Mouse (Mus musculus) midbrain, embryonic 13.5 days (tissue): ENCODE results near the gene Rita1. TPM values are rescaled to one million over a fixed set of nuclear protein-coding genes. Genes with fewer than 3 reads are reported as not detected.

ENCODE experiments used
- ATAC-seq: fragments of 200-750 bp; cut with Nextera tagmentation; 2 replicates; pipeline ENCODE4 v1.8.0; 2017; ENCODE audit warnings: mild to moderate bottlenecking, moderate TSS enrichment, moderate library complexity
- H3K27ac ChIP-seq: fragments of 300-500 bp; sonication (generic); 2 replicates; pipeline ENCODE4 v1.5.1; 2015; ENCODE audit warnings: inconsistent platforms, mild to moderate bottlenecking, moderate library complexity
- H3K27me3 ChIP-seq: fragments of 300-500 bp; sonication (generic); 2 replicates; pipeline ENCODE4 v1.6.1; 2015; ENCODE audit warnings: mild to moderate bottlenecking, inconsistent platforms
- H3K36me3 ChIP-seq: fragments of 300-500 bp; sonication (generic); 2 replicates; pipeline ENCODE4 v1.6.1; 2015; ENCODE audit warnings: mild to moderate bottlenecking, inconsistent platforms
- H3K4me1 ChIP-seq: fragments of 300-500 bp; sonication (generic); replicated peaks from 2 replicates; pipeline ENCODE4 v1.6.1; 2015; ENCODE audit warnings: inconsistent platforms
- H3K4me2 ChIP-seq: fragments of 300-500 bp; sonication (generic); replicated peaks from 2 replicates; pipeline ENCODE4 v1.6.1; 2015; ENCODE audit warnings: moderate library complexity, mild to moderate bottlenecking, inconsistent platforms
- H3K4me3 ChIP-seq: fragments of 300-500 bp; sonication (generic); replicated peaks from 2 replicates; pipeline ENCODE4 v1.5.1; 2015; ENCODE audit warnings: mild to moderate bottlenecking, inconsistent platforms
- H3K9ac ChIP-seq: fragments of 300-500 bp; sonication (generic); replicated peaks from 2 replicates; pipeline ENCODE4 v1.6.1; 2015; ENCODE audit warnings: mild to moderate bottlenecking, inconsistent platforms
- H3K9me3 ChIP-seq: fragments of 300-500 bp; sonication (generic); 2 replicates; pipeline ENCODE4 v1.6.1; 2016; ENCODE audit warnings: mild to moderate bottlenecking, inconsistent platforms
- WGBS: fragments of 180-500 bp; shearing (Covaris S2); methylation state at CpG from one replicate; pipeline ENCODE4 v1.1.7; 2015; 5-methylcytosine and 5-hydroxymethylcytosine counted together
- polyA plus RNA-seq: library from polyadenylated mRNA; unstranded; fragments of >200 nt; fragmentation: Nextera tagmentation; extraction: Ambion mirVana; gene quantifications from 2 replicates; pipeline ENCODE4 v1.2.1, GENCODE M21; 2015

Gene Rita1
- polyA plus RNA-seq, 1 experiment from 2014 or later, result 23.0 TPM

- ATAC-seq, result no peak
- Histone ChIP-seq H3K36me3 (no peaks in the 10 kb centered on the region), H3K9ac (no peak overlapping the region), H3K27ac (no peak overlapping the region), H3K4me1 (peaks cover 28% of the 10 kb centered on the region), H3K9me3 (no peaks in the 10 kb centered on the region), H3K27me3 (peaks cover 17% of the 10 kb centered on the region), H3K4me3 (no peak overlapping the region), H3K4me2 (no peak overlapping the region)
- 72% methylated on average over 16 of the region's 16 CpGs for WGBS
Observed at GRCm38 (mm10) chr5:120590356-120591010, 21.9 kb downstream of the Rita1 start.

GRCm38 (mm10) chr5:120588569-120589094 is 23.8 kb downstream of the Rita1 start, which contains the start of the genes Tpcn1 and Iqcd:
Gene Tpcn1, minus strand, starts transcription at chr5:120588673.
Gene Iqcd, plus strand, starts transcription at chr5:120589016.
- under 1% methylated on average over 35 of the region's 35 CpGs for WGBS
- ATAC-seq, result peak; percentile 98
- H3K9ac ChIP-seq, result peak within 1 kb of the TSS; percentile 89
- peak within 1 kb of the TSS; percentile 95 for H3K4me2 ChIP-seq
- peaks cover 33% of the 10 kb centered on the region for H3K4me1 ChIP-seq
- peaks cover 11% of the 10 kb centered on the region for H3K36me3 ChIP-seq
- no peaks in the 10 kb centered on the region for H3K9me3 ChIP-seq
- H3K4me3 ChIP-seq, result peak within 1 kb of the TSS; percentile 76
- peaks cover 17% of the 10 kb centered on the region for H3K27me3 ChIP-seq
- H3K27ac ChIP-seq, result peak within 1 kb of the TSS; percentile 67; the same call in 1 of the 2 replicates

GRCm38 (mm10) chr5:120587940-120588568 is 24.3 kb downstream of the Rita1 start:
- H3K4me3 ChIP-seq, result peak overlapping the region; percentile 76
- no peaks in the 10 kb centered on the region for H3K9me3 ChIP-seq
- peak overlapping the region; percentile 95 for H3K4me2 ChIP-seq
- H3K36me3 ChIP-seq, result peaks cover 14% of the 10 kb centered on the region
- peaks cover 17% of the 10 kb centered on the region for H3K27me3 ChIP-seq
- H3K9ac ChIP-seq, result peak overlapping the region; percentile 89
- ATAC-seq, result no peak; the same call in 1 of the 2 replicates
- H3K27ac ChIP-seq, result peak overlapping the region; percentile 67; the same call in 1 of the 2 replicates
- 2% methylated on average over 27 of the region's 29 CpGs for whole genome bisulfite sequencing
- H3K4me1 ChIP-seq, result peaks cover 33% of the 10 kb centered on the region

GRCm38 (mm10) chr5:120587616-120587926 is 24.8 kb downstream of the Rita1 start:
- Histone ChIP-seq H3K9ac (peak overlapping the region; percentile 89), H3K9me3 (no peaks in the 10 kb centered on the region), H3K36me3 (peaks cover 18% of the 10 kb centered on the region), H3K27ac (no peak overlapping the region), H3K4me1 (peaks cover 33% of the 10 kb centered on the region), H3K4me2 (peak overlapping the region; percentile 95), H3K27me3 (peaks cover 17% of the 10 kb centered on the region), H3K4me3 (peak overlapping the region; percentile 76)
- WGBS, result 36% methylated on average over 9 of the region's 9 CpGs
- ATAC-seq, result no peak

GRCm38 (mm10) chr5:120586741-120587615 is 25.4 kb downstream of the Rita1 start:
- H3K4me3 ChIP-seq, result peak overlapping the region; percentile 76
- no peaks in the 10 kb centered on the region for H3K9me3 ChIP-seq
- peaks cover 33% of the 10 kb centered on the region for H3K4me1 ChIP-seq
- peaks cover 17% of the 10 kb centered on the region for H3K27me3 ChIP-seq
- WGBS, result 9% methylated on average over 17 of the region's 17 CpGs
- peak overlapping the region; percentile 95 for H3K4me2 ChIP-seq
- H3K9ac ChIP-seq, result peak overlapping the region; percentile 89
- H3K27ac ChIP-seq, result peak overlapping the region; percentile 39; the same call in 1 of the 2 replicates
- no peak for ATAC-seq
- H3K36me3 ChIP-seq, result peaks cover 18% of the 10 kb centered on the region

GRCm38 (mm10) chr5:120584968-120585367 is 27.4 kb downstream of the Rita1 start:
- Histone ChIP-seq H3K4me2 (no peak overlapping the region), H3K27me3 (peaks cover 17% of the 10 kb centered on the region), H3K27ac (no peak overlapping the region), H3K9ac (no peak overlapping the region), H3K4me1 (peaks cover 37% of the 10 kb centered on the region), H3K4me3 (no peak overlapping the region), H3K36me3 (peaks cover 24% of the 10 kb centered on the region), H3K9me3 (no peaks in the 10 kb centered on the region)
- WGBS, result 41% methylated on average over 15 of the region's 15 CpGs
- ATAC-seq, result no peak

- WGBS, result 97% methylated on average over 4 of the region's 4 CpGs
- H3K36me3 ChIP-seq, result peaks cover 24% of the 10 kb centered on the region
- no peak for ATAC-seq
- no peak overlapping the region for H3K4me3 ChIP-seq
- H3K4me1 ChIP-seq, result peaks cover 47% of the 10 kb centered on the region
- no peak overlapping the region for H3K9ac ChIP-seq
- peaks cover 17% of the 10 kb centered on the region for H3K27me3 ChIP-seq
- no peaks in the 10 kb centered on the region for H3K9me3 ChIP-seq
- H3K4me2 ChIP-seq, result no peak overlapping the region
- H3K27ac ChIP-seq, result no peak overlapping the region
Observed at GRCm38 (mm10) chr5:120583511-120583910, 28.9 kb downstream of the Rita1 start.

- no peak overlapping the region for H3K4me3 ChIP-seq
- H3K9me3 ChIP-seq, result no peaks in the 10 kb centered on the region
- peaks cover 24% of the 10 kb centered on the region for H3K36me3 ChIP-seq
- no peak overlapping the region for H3K27ac ChIP-seq
- no peak overlapping the region for H3K9ac ChIP-seq
- ATAC-seq, result no peak
- H3K4me2 ChIP-seq, result no peak overlapping the region
- 87% methylated on average over 9 of the region's 9 CpGs for WGBS
- H3K27me3 ChIP-seq, result peaks cover 10% of the 10 kb centered on the region; the same call in 1 of the 2 replicates
- peaks cover 41% of the 10 kb centered on the region for H3K4me1 ChIP-seq
Observed at GRCm38 (mm10) chr5:120582002-120582401, 30.4 kb downstream of the Rita1 start.

- Histone ChIP-seq H3K27me3 (no peaks in the 10 kb centered on the region), H3K27ac (peak overlapping the region; percentile 51; the same call in 1 of the 2 replicates), H3K4me3 (no peak overlapping the region), H3K4me2 (no peak overlapping the region), H3K36me3 (peaks cover 24% of the 10 kb centered on the region), H3K9ac (no peak overlapping the region), H3K9me3 (no peaks in the 10 kb centered on the region), H3K4me1 (peaks cover 30% of the 10 kb centered on the region)
- peak; percentile 48; the same call in 1 of the 2 replicates for ATAC-seq
- WGBS, result 84% methylated on average over 26 of the region's 26 CpGs
Observed at GRCm38 (mm10) chr5:120579898-120580626, 32.3 kb downstream of the Rita1 start.

- Histone ChIP-seq H3K27me3 (no peaks in the 10 kb centered on the region), H3K9me3 (no peaks in the 10 kb centered on the region), H3K4me2 (no peak overlapping the region), H3K4me3 (no peak overlapping the region), H3K27ac (peak overlapping the region; percentile 51), H3K9ac (no peak overlapping the region), H3K36me3 (peaks cover 19% of the 10 kb centered on the region), H3K4me1 (peaks cover 25% of the 10 kb centered on the region)
- 72% methylated on average over 26 of the region's 26 CpGs for WGBS
- ATAC-seq, result peak; percentile 53; the same call in 1 of the 2 replicates
Observed at GRCm38 (mm10) chr5:120579211-120579897, 33.0 kb downstream of the Rita1 start.
